Mouse (Mus musculus) right cerebral cortex, postnatal 36 days (tissue): Measurements from ENCODE around the gene Spop.
A peak's percentile ranks its signal among the peaks of the same experiment; 100 is the strongest.

Experiments used
- DNase-seq, 2 experiments: peaks; one replicate each; pipeline ENCODE4 v3.0.0; 2022; ENCODE audit warnings: low spot score in 2 of 2, mixed read lengths in 1 of 2

Gene Spop

DNA sequence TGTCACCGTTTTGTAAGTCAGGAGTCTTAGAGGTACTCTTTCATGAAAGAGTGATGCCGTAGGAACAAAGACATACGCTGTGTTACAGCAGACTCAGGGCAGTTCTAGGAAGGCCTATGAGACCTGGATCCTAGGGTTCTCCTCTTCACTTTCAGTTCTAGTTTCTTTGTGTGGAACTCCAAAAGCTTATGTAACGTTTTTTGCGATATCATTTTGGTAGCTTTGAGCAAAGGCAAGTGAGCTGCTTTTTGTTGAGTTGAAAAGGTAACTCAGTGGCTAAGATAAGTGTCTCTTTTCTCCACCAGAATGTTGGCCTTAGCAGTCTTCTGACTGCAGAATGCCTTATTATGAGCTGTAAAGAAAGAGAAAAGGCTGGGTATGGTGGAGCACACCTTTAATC, 3.5 kb downstream of the Spop start:
- no peak for DNase-seq

DNA sequence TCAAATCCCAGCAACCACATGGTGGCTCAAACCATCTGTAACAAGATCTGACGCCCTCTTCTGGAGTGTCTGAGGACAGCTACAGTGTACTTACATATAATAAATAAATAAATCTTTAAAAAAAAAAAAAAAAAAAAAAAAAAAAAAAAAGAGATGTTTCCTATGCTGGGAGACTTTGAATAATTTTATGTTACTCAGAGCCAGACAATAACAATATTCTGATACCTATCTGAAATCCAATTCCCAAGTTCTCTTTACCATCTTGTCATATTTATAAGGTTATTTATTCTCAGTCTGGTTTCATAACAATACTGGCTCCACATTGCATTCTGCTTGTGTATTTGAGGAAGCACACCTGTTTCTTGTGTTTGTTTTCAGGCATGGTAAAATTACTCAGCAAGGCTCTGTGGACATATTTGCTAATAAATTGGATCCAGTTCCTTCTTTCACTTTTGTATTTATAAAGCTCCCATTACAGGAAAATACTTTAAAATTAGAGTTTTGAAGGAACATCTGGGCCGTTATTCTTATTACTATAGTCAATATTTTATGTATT, 7.1 kb downstream of the Spop start:
- DNase-seq: no peak

GRCm38 (mm10) chr11:95423505-95423904, 9.6 kb downstream of the Spop start:
- DNase-seq: no peak

- DNase-seq: no peak
These were observed 17.5 kb downstream of the Spop start for GRCm38 (mm10) chr11:95431344-95431743.

GRCm38 (mm10) chr11:95432194-95432593, 18.3 kb downstream of the Spop start:
- DNase-seq: no peak

- DNase-seq: no peak
These were observed 31.5 kb downstream of the Spop start for GRCm38 (mm10) chr11:95445371-95445770.

GRCm38 (mm10) chr11:95446580-95447305, 32.9 kb downstream of the Spop start:
- no peak for DNase-seq

- DNase-seq: no peak
These were observed 34.5 kb downstream of the Spop start for GRCm38 (mm10) chr11:95448346-95448745.

DNA sequence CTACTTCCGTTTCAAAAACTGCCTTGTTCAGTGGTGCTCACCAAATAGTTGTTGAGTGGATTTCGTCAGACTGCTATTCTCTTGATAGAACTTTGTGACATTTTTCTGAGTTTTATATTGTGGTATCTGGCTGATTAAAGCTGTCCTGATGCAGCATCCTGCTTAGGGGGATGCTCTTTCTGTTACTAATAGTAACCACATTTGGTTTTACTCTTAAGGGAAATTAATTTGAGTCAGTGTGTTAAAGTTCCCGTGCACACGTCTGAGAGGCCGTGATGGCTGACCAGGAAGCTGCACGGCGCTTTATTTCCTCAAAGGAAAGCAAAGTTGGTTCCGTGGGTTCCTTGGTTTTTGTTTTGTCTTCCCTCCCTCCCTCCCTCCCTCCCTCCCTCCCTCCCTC, 41.5 kb downstream of the Spop start:
- no peak for DNase-seq

- DNase-seq: no peak
These were observed 47.0 kb downstream of the Spop start for GRCm38 (mm10) chr11:95460872-95461271.

- DNase-seq: no peak
These were observed 48.3 kb downstream of the Spop start for GRCm38 (mm10) chr11:95462168-95462567.

DNA sequence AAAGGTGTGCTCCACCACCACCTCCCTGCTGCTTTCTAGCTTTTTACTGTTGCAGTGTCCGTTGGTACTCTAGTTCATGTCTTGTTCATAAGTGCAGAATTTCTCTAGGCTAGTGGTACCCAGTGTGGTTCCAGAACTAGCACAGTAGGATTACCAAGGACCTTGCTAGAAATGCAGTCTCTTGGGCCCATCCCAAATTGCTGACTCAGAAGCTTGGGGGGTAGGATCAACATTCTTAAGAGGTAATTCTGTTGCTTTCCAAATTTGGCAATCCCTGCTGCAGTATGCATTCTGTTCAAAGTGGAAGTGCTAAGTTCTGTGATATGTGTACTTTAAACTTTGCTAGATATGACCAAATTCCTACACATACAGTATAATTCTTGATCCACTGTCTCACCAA, 53.9 kb downstream of the Spop start:
- DNase-seq: no peak

GRCm38 (mm10) chr11:95472942-95473341, 59.1 kb downstream of the Spop start:
- no peak for DNase-seq

DNA sequence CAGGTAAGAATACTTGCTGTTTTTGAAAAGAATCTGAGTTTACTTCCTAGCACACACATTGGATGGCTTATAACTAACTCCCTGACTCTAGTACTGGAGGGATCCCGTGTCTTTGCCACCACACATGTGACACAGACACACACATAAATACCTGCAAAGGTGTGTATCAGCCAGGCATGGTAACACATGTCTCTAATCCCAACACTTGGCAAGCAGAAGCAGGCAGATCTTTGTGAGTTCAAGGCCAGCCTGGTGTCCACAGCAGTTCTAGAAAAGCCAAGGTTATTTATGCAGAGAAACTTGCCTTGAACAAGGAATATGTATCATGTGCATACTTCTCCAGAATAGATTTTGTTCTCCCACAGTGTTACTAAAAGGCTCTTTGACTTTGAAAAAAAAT, 59.6 kb downstream of the Spop start:
- no peak for DNase-seq

DNA sequence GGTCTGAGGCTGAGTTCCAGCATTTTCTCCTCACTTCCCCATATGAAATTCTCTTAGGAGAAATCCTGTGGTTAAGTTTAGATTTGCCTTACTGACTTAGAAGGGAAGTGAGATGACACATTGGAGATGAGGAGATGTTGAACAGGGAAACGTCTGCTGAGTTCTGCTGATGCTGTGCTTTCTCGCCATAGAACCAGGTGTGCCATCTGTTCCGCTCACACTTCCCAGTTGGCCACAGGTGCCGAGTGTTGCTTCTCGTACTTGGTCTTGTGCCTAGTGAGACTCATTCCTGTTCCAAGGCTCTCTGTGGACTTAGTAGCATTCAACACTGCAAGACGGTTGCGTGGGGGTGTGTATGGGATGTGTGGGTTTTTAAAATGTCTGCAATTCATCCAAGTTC, 62.4 kb downstream of the Spop start:
- peak; percentile 87 to 88 for DNase-seq

DNA sequence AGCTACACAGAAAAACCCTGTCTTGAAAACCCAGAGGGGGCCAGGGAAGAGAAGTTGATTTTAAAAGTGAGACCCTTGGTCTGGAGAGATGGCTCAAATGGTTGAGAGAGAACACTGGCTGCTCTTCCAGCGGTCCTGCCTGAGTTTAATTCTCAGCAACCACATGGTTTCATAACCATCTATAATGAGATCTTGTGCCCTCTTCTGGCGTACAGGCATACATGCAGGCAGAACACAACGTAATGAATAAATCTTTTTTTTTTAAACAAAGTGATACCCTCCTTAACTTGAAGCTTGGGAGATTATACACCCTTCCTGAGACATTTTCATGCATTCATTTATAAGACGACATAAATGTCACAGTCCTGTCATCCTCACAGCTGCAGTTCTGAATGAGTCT, 65.6 kb downstream of the Spop start:
- no peak for DNase-seq

GRCm38 (mm10) chr11:95480662-95481061, 66.8 kb downstream of the Spop start:
- no peak for DNase-seq

GRCm38 (mm10) chr11:95485634-95486033, 71.8 kb downstream of the Spop start:
- no peak for DNase-seq

DNA sequence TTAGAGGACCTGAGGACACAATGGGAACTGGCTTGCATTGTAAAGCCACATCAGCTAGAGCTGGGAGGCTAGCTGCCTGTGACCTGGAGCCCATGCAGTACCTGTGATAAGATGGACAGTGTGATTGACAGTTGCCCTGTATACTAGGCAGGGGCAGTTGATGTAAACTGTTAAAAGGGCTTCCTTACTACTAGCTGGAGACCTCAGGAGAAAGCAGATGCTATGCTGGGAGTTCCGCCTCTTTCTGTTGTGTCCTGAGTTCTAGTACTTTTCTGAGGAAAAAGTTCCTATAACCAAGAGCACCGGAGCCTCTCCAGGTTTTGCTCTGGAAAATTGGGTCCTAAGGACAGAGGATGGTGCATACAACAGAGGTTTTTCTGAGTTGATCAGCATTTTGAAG, 73.4 kb downstream of the Spop start:
- DNase-seq: no peak

- no peak for DNase-seq
These were observed 76.2 kb downstream of the Spop start for GRCm38 (mm10) chr11:95490104-95490503.

GRCm38 (mm10) chr11:95492256-95492655, 78.4 kb downstream of the Spop start:
- DNase-seq: no peak

DNA sequence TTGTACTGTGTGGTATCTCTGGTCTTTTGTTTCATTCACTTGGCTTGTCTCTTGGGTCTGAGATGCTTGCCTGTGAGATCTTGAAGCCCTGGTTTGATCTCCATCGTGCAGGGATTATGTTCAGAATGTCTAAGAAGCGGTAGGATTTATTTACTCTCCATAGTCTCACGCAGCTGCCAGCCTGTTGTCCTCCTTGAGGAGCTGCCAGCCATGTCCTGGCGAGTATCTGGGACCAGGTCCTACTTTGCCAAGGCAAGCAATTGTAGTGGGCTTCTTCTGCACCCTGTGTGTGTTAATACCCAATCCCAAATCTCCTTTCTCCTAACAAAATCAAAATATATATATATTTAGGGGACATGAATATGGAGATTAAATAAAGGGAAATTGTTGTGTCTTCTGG, 79.1 kb downstream of the Spop start:
- no peak for DNase-seq

DNA sequence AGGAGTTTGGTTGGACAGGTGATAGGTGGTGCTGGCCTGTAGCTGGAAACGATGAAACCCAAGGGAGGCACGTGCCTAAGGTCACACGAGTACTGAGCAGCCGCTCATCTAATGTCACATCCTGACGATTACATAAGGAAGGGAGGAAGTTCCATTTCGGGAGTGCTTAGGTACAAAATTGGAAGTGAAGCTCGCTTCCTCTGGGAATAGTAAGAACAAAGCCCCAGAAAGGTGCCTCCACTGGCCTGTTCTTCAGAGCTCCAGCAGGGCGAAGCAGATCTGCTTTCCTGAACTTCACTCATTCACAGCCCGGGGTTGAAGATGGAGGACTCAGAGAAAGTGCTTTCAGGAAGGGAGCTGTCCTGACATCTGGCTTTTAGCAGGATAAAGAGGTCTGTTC, 80.1 kb downstream of the Spop start:
- DNase-seq: peak in 1 of 2 experiments; percentile 29

DNA sequence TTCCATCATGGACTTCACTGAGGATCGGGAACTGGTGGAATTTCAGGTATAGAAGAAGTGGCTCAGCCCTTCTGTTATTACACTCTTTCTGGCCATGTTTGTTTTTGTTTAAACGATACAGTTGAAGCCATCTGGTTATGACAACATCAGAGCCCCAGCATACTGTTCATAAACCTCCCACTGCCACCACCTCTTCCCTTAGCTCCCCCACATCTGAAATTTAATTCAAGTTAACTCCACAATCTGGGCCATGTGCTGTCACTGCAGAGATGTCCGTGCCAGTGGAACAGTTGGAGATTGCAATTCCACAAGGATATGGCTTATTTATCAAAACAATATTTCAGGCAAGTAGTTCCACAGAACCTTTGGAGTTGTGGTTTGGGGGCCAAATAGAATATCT, 80.5 kb downstream of the Spop start:
- DNase-seq: peak in 1 of 2 experiments; percentile 24
